Mouse (Mus musculus) hindbrain, embryonic 14.5 days (tissue): Measurements from ENCODE around the gene Rdh13. TPM values are rescaled to one million over a fixed set of nuclear protein-coding genes. Genes with fewer than 3 reads are reported as not detected.

Experiments used
- ATAC-seq: fragments of 200-750 bp; cut with Nextera tagmentation; 2 replicates; pipeline ENCODE4 v1.8.0; 2017; ENCODE audit warnings: moderate number of reproducible peaks, mild to moderate bottlenecking, moderate TSS enrichment, moderate library complexity; ENCODE audit not compliant: low FRiP score
- DNase-seq: peaks from one replicate; pipeline ENCODE4 v3.0.0-alpha.2; 2015; ENCODE audit warnings: low spot score
- H3K27ac ChIP-seq: fragments of 300-500 bp; sonication (generic); 2 replicates; pipeline ENCODE4 v1.5.1; 2014; ENCODE audit warnings: mild to moderate bottlenecking, moderate library complexity
- H3K27me3 ChIP-seq: fragments of 300-500 bp; sonication (generic); 2 replicates; pipeline ENCODE4 v1.6.1; 2014; ENCODE audit warnings: mild to moderate bottlenecking, low read length, mixed read lengths; ENCODE audit not compliant: control insufficient read depth, insufficient read depth
- H3K36me3 ChIP-seq: fragments of 300-500 bp; sonication (generic); replicated peaks from 2 replicates; pipeline ENCODE4 v1.6.1; 2014; ENCODE audit not compliant: control insufficient read depth, insufficient read depth
- H3K4me1 ChIP-seq: fragments of 300-500 bp; sonication (generic); replicated peaks from 2 replicates; pipeline ENCODE4 v1.6.1; 2014; ENCODE audit warnings: antibody characterized with exemption, low read length, mixed read lengths; ENCODE audit not compliant: control insufficient read depth, insufficient read depth
- H3K4me2 ChIP-seq: fragments of 300-500 bp; sonication (generic); replicated peaks from 2 replicates; pipeline ENCODE4 v1.6.1; 2014; ENCODE audit warnings: mild to moderate bottlenecking, moderate library complexity
- H3K4me3 ChIP-seq: fragments of 300-500 bp; sonication (generic); replicated peaks from 2 replicates; pipeline ENCODE4 v1.5.1; 2014; ENCODE audit warnings: mild to moderate bottlenecking, low read length
- H3K9ac ChIP-seq: fragments of 300-500 bp; sonication (generic); 2 replicates; pipeline ENCODE4 v1.6.1; 2014
- H3K9me3 ChIP-seq: fragments of 300-500 bp; sonication (generic); 2 replicates; pipeline ENCODE4 v1.6.1; 2016; ENCODE audit warnings: low read length; ENCODE audit not compliant: control insufficient read depth
- WGBS: fragments of 180-500 bp; shearing (Covaris S2); extraction: QIAGEN DNeasy Blood & Tissue Kit; methylation state at CpG from one replicate; pipeline ENCODE4 v1.1.7; 2014; 5-methylcytosine and 5-hydroxymethylcytosine counted together
- polyA plus RNA-seq: library from polyadenylated mRNA; unstranded; fragments of >200 nt; fragmentation: Nextera tagmentation; extraction: Ambion mirVana; gene quantifications from 2 replicates; pipeline ENCODE4 v1.2.1, GENCODE M21; 2014

Rdh13 gene
- polyA plus RNA-seq, 1 experiment from 2014 or later, result 41.6 TPM

DNA sequence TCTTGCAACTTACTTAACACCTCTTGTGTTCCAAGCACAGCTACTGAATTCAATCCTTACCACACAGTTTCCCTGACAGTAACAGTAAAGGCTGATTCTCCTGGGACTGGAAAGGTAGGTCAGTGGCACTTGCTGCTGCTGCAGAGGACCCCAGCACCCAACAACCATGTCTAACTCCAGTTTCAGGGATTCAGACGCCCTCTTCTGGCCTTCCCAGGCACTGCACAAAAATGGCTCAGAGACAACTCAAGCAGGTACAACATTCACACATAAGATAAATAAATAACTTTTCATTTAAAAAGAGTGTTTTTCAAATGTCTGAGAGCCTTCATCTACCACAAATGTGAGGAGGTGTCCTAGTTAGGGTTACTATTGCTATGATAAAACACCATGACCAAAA lies 1.7 kb upstream of the Rdh13 start:
- Histone ChIP-seq H3K4me1 (peaks cover 7% of the 10 kb centered on the region; the same call in 1 of the 2 replicates), H3K4me3 (no peak overlapping the region), H3K4me2 (no peak overlapping the region), H3K27me3 (no peaks in the 10 kb centered on the region), H3K27ac (no peak overlapping the region), H3K36me3 (peaks cover 19% of the 10 kb centered on the region), H3K9me3 (no peaks in the 10 kb centered on the region), H3K9ac (no peak overlapping the region)
- ATAC-seq (no peak), DNase-seq (no peak)
- WGBS, result 11% methylated on average over 1 of the region's 1 CpGs

DNA sequence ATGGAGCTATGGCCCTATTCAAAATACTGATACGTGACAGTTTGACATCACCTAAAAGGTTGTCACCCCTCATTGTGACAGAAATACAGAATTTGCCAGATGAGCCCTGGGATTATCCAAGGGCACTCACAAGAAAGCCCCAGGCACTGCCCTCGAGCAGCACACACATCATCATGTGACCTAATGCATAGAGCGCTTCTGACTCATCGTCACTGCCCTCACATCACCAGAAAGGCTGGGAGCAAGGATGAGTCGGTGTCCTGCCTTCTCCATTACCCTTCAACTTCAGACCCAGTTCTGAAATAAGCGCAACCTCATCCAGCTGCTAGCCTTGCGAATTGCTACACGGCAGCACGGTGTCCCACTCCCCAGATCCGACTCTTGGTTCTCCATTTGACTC lies 4.9 kb downstream of the Rdh13 start:
- no peak overlapping the region for H3K4me2 ChIP-seq
- no peaks in the 10 kb centered on the region for H3K9me3 ChIP-seq
- peaks cover 65% of the 10 kb centered on the region for H3K36me3 ChIP-seq
- 94% methylated on average over 10 of the region's 10 CpGs for WGBS
- no peak overlapping the region for H3K9ac ChIP-seq
- H3K4me3 ChIP-seq, result no peak overlapping the region
- DNase-seq (no peak), ATAC-seq (no peak)
- H3K4me1 ChIP-seq, result peaks cover 7% of the 10 kb centered on the region; the same call in 1 of the 2 replicates
- H3K27me3 ChIP-seq, result no peaks in the 10 kb centered on the region
- H3K27ac ChIP-seq, result no peak overlapping the region

DNA sequence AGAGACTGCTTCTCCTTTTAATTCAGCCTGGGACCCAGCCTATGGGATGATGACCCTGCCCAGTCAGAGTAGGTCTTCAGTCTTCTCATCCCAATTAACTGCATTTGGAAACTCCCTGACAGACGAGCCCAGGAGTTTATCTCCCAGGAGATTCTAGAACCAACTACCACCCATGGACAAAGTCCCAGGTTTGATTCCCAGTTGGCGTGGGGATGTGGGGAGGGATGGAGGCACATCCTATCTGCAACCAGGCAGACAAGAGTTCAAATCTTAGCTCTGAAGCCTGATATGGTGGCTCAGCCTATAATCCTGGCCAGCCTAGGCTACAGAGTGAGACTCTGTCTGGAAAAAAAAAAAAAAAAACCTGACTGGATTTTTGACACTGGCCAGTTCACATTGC lies 7.7 kb downstream of the Rdh13 start:
- no peak overlapping the region for H3K4me3 ChIP-seq
- ATAC-seq (no peak), DNase-seq (no peak)
- no peaks in the 10 kb centered on the region for H3K4me1 ChIP-seq
- H3K36me3 ChIP-seq, result peaks cover 78% of the 10 kb centered on the region
- H3K27me3 ChIP-seq, result no peaks in the 10 kb centered on the region
- no peaks in the 10 kb centered on the region for H3K9me3 ChIP-seq
- 90% methylated on average over 2 of the region's 2 CpGs for WGBS
- no peak overlapping the region for H3K9ac ChIP-seq
- no peak overlapping the region for H3K27ac ChIP-seq
- no peak overlapping the region for H3K4me2 ChIP-seq

GRCm38 (mm10) chr7:4432026-4432425 lies 13.4 kb downstream of the Rdh13 start:
- no peak overlapping the region for H3K4me3 ChIP-seq
- 94% methylated on average over 8 of the region's 8 CpGs for WGBS
- no peak for ATAC-seq
- DNase-seq, result no peak
- H3K9me3 ChIP-seq, result no peaks in the 10 kb centered on the region
- H3K36me3 ChIP-seq, result peaks cover 83% of the 10 kb centered on the region
- H3K4me1 ChIP-seq, result no peaks in the 10 kb centered on the region
- no peaks in the 10 kb centered on the region for H3K27me3 ChIP-seq
- no peak overlapping the region for H3K9ac ChIP-seq
- no peak overlapping the region for H3K27ac ChIP-seq
- no peak overlapping the region for H3K4me2 ChIP-seq

DNA sequence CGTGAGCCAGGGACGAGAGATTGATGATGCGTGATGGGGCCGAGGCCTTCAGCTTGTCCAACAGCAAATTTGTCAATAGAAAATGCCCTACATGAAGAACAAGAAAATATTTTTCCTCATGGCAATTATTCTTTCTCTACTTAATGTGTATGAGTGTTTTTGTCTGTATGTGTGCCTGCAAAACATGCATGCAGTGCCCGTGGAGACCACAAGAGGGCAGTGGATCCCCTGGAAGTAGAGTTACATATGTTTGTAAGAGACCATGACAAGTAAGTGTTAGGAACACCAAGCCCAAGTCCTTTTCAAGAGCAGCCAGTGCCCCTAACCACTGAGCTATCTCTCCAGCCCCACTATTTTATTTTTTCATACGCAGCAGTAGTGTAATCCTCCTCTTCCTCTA lies 13.9 kb downstream of the Rdh13 start:
- Histone ChIP-seq H3K27ac (no peak overlapping the region), H3K4me1 (no peaks in the 10 kb centered on the region), H3K4me2 (no peak overlapping the region), H3K9ac (no peak overlapping the region), H3K4me3 (no peak overlapping the region), H3K27me3 (no peaks in the 10 kb centered on the region), H3K36me3 (peaks cover 84% of the 10 kb centered on the region), H3K9me3 (no peaks in the 10 kb centered on the region)
- DNase-seq (peak; percentile 82), ATAC-seq (no peak)
- WGBS, result 77% methylated on average over 6 of the region's 6 CpGs

- H3K9me3 ChIP-seq, result no peaks in the 10 kb centered on the region
- no peaks in the 10 kb centered on the region for H3K27me3 ChIP-seq
- no peaks in the 10 kb centered on the region for H3K4me1 ChIP-seq
- 97% methylated on average over 9 of the region's 9 CpGs for WGBS
- ATAC-seq, result no peak
- peaks cover 84% of the 10 kb centered on the region for H3K36me3 ChIP-seq
- H3K9ac ChIP-seq, result no peak overlapping the region
- no peak overlapping the region for H3K27ac ChIP-seq
- no peak overlapping the region for H3K4me3 ChIP-seq
- DNase-seq, result no peak
- H3K4me2 ChIP-seq, result no peak overlapping the region
Observed at GRCm38 (mm10) chr7:4430246-4430844, 15.1 kb downstream of the Rdh13 start.

- DNase-seq, result peak; percentile 97
- Histone ChIP-seq H3K9ac (no peak overlapping the region), H3K4me2 (no peak overlapping the region), H3K4me3 (no peak overlapping the region), H3K27me3 (no peaks in the 10 kb centered on the region), H3K27ac (no peak overlapping the region), H3K9me3 (no peaks in the 10 kb centered on the region), H3K36me3 (peaks cover 80% of the 10 kb centered on the region), H3K4me1 (no peaks in the 10 kb centered on the region)
- peak; percentile 93 for ATAC-seq
- 80% methylated on average over 7 of the region's 7 CpGs for WGBS
Observed at GRCm38 (mm10) chr7:4427161-4427912, 18.1 kb downstream of the Rdh13 start.

GRCm38 (mm10) chr7:4420230-4420629 lies 25.2 kb downstream of the Rdh13 start:
- 71% methylated on average over 4 of the region's 4 CpGs for WGBS

GRCm38 (mm10) chr7:4419681-4420080 lies 25.8 kb downstream of the Rdh13 start:
- Histone ChIP-seq H3K4me2 (no peak overlapping the region), H3K36me3 (peaks cover 15% of the 10 kb centered on the region), H3K4me3 (no peak overlapping the region), H3K4me1 (no peaks in the 10 kb centered on the region), H3K9me3 (no peaks in the 10 kb centered on the region), H3K27ac (no peak overlapping the region), H3K27me3 (no peaks in the 10 kb centered on the region), H3K9ac (no peak overlapping the region)
- WGBS, result 88% methylated on average over 6 of the region's 6 CpGs
- DNase-seq (no peak), ATAC-seq (no peak)

More at GRCm38 (mm10) chr7:4420230-4420629, 25.2 kb downstream of the Rdh13 start:
- DNase-seq, result no peak
- H3K27ac ChIP-seq, result no peak overlapping the region
- H3K36me3 ChIP-seq, result peaks cover 21% of the 10 kb centered on the region
- H3K9ac ChIP-seq, result no peak overlapping the region
- H3K4me2 ChIP-seq, result no peak overlapping the region
- no peaks in the 10 kb centered on the region for H3K4me1 ChIP-seq
- no peak overlapping the region for H3K4me3 ChIP-seq
- no peaks in the 10 kb centered on the region for H3K9me3 ChIP-seq
- no peak for ATAC-seq
- H3K27me3 ChIP-seq, result no peaks in the 10 kb centered on the region
